Mouse (Mus musculus) heart, embryonic 10.5 days (tissue): ENCODE data around the gene Usp54. TPM values are rescaled to one million over a fixed set of nuclear protein-coding genes. Genes with fewer than 3 reads are reported as not detected.
"Not testable (repeated sequence)": the region's sequence is repeated elsewhere in the genome, so short reads cannot be mapped to it uniquely, and the experiment has no call there.

Experiments used
- DNase-seq: peaks from one replicate; pipeline ENCODE4 v3.0.0-alpha.2; 2017; ENCODE audit warnings: low spot score
- H3K27ac ChIP-seq: fragments of 300-500 bp; sonication (generic); 2 replicates; pipeline ENCODE4 v1.5.1; 2016; ENCODE audit warnings: mild to moderate bottlenecking
- H3K27me3 ChIP-seq: fragments of 300-500 bp; sonication (generic); 2 replicates; pipeline ENCODE4 v1.6.1; 2016; ENCODE audit warnings: mild to moderate bottlenecking; ENCODE audit not compliant: poor library complexity, insufficient read depth, severe bottlenecking
- H3K36me3 ChIP-seq: fragments of 300-500 bp; sonication (generic); 2 replicates; pipeline ENCODE4 v1.6.1; 2016; ENCODE audit warnings: mild to moderate bottlenecking, moderate library complexity
- H3K4me1 ChIP-seq: fragments of 300-500 bp; sonication (generic); 2 replicates; pipeline ENCODE4 v1.6.1; 2016; ENCODE audit warnings: mild to moderate bottlenecking
- H3K4me3 ChIP-seq: fragments of 300-500 bp; sonication (generic); 2 replicates; pipeline ENCODE4 v1.5.1; 2016; ENCODE audit warnings: mild to moderate bottlenecking, moderate library complexity
- H3K9me3 ChIP-seq: fragments of 300-500 bp; sonication (generic); 2 replicates; pipeline ENCODE4 v1.6.1; 2016; ENCODE audit warnings: mild to moderate bottlenecking, moderate library complexity
- WGBS: fragments of 180-500 bp; shearing (Covaris S2); methylation state at CpG from one replicate; pipeline ENCODE4 v1.1.7; 2016; 5-methylcytosine and 5-hydroxymethylcytosine counted together
- polyA plus RNA-seq: library from polyadenylated mRNA; unstranded; fragments of >200 nt; fragmentation: Nextera tagmentation; extraction: Ambion mirVana; gene quantifications from 2 replicates; pipeline ENCODE4 v1.2.1, GENCODE M21; 2016

Gene Usp54
- polyA plus RNA-seq, 1 experiment from 2014 or later, result 7.3 TPM

- H3K9me3 ChIP-seq, result no peaks in the 10 kb centered on the region
- DNase-seq, result no peak
- peaks cover 28% of the 10 kb centered on the region for H3K36me3 ChIP-seq
- no peaks in the 10 kb centered on the region for H3K4me1 ChIP-seq
- H3K4me3 ChIP-seq, result no peak overlapping the region
- H3K27ac ChIP-seq, result no peak overlapping the region
- 53% methylated on average over 5 of the region's 5 CpGs for WGBS
- no peaks in the 10 kb centered on the region for H3K27me3 ChIP-seq
Observed at GRCm38 (mm10) chr14:20587458-20587857, 53.4 kb downstream of the Usp54 start.

GRCm38 (mm10) chr14:20578822-20579407 is 61.9 kb downstream of the Usp54 start:
- no peak for DNase-seq
- no peaks in the 10 kb centered on the region for H3K4me1 ChIP-seq
- 78% methylated on average over 6 of the region's 6 CpGs for WGBS
- peaks cover 15% of the 10 kb centered on the region for H3K36me3 ChIP-seq
- H3K27ac ChIP-seq, result no peak overlapping the region
- no peak overlapping the region for H3K4me3 ChIP-seq
- H3K9me3 ChIP-seq, result no peaks in the 10 kb centered on the region
- H3K27me3 ChIP-seq, result no peaks in the 10 kb centered on the region

DNA sequence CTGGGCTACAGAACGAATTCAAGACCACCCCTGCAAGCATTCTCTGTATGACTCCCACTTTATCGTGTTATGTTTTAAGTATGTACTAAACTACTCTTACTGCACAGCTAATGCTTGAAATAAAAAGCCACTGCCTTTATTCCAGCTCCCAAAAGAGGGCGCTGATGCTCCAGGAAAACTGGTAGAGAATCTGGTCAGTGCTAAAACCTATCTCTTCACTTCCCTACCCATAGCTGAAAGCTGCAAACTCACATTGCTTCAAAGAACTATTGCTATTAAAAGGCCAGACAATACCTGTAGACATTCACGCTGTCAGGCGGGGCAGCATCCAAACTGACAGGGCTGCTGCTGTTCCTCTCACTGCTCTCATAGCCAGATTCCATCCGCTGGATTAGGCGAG is 64.7 kb downstream of the Usp54 start:
- Histone ChIP-seq H3K36me3 (peaks cover 17% of the 10 kb centered on the region), H3K27ac (no peak overlapping the region), H3K27me3 (no peaks in the 10 kb centered on the region), H3K4me3 (no peak overlapping the region), H3K9me3 (no peaks in the 10 kb centered on the region), H3K4me1 (no peaks in the 10 kb centered on the region)
- WGBS, result 54% methylated on average over 7 of the region's 7 CpGs
- peak; percentile 81 for DNase-seq

DNA sequence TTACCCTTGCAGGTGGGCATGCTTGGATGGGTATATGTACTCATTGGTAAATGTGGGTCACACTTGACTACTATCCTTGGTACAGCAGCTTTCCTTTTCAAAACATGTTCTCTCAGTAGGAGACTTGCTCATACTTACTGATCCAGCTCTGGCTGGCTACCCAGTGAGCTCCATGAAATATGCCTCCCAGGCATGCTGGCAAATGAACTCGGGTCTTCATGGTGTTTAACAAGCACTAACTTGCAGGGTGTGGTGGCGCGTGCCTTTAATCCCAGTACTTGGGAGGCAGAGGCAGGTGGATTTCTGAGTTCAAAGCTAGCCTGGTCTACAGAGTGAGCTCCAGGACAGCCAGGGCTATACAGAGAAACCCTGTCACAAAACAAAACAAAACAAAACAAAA is 67.7 kb downstream of the Usp54 start:
- WGBS, result 86% methylated on average over 3 of the region's 3 CpGs
- H3K9me3 ChIP-seq, H3K27ac ChIP-seq, H3K4me3 ChIP-seq, DNase-seq, H3K27me3 ChIP-seq, H3K4me1 ChIP-seq: not testable (repeated sequence)
- peaks cover 33% of the 10 kb centered on the region for H3K36me3 ChIP-seq

DNA sequence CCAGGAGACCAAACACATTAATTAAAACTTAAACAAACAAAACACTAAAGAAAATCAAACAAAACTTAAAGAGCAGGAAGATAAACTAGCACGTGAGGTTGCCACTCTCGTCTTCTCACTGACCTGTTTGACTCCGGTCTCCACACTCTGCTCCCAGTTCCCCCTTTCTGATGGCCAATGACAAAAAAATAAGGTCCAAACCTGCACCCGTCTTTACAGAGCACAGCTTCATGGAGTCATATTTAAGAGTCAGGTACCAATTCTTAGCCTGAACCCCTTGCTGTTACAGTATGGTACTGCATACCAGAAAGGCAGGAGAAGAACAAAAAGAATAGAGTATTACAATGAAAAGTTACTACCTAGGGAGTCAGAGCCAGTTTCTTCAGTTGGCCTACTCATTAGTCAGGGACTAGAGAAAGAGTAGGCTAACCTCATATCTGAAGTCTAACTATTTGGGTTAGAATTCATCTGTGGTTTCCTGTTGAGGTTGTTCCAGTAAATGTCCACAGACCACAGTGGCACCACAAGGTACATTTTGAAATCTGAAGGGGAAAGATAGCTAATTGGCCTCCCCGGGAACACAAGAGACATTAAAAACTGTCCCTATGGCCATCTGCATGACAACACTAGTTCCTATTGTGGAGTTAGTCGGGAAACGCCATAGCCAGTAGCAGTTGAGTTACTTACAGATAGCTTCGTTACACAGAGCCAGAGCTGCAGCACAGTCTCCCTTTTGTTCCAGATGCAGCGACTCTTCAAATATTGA is 75.4 kb downstream of the Usp54 start:
- 79% methylated on average over 9 of the region's 9 CpGs for WGBS
- Histone ChIP-seq H3K27ac (no peak overlapping the region), H3K36me3 (peaks cover 56% of the 10 kb centered on the region), H3K9me3 (no peaks in the 10 kb centered on the region), H3K4me3 (no peak overlapping the region), H3K4me1 (no peaks in the 10 kb centered on the region), H3K27me3 (no peaks in the 10 kb centered on the region)
- DNase-seq, result no peak

- H3K4me1 ChIP-seq, result no peaks in the 10 kb centered on the region
- H3K4me3 ChIP-seq, result no peak overlapping the region
- peaks cover 54% of the 10 kb centered on the region for H3K36me3 ChIP-seq
- 71% methylated on average over 12 of the region's 12 CpGs for WGBS
- no peaks in the 10 kb centered on the region for H3K27me3 ChIP-seq
- no peak for DNase-seq
- H3K9me3 ChIP-seq, result no peaks in the 10 kb centered on the region
- no peak overlapping the region for H3K27ac ChIP-seq
Observed at GRCm38 (mm10) chr14:20564692-20565091, 76.2 kb downstream of the Usp54 start.

DNA sequence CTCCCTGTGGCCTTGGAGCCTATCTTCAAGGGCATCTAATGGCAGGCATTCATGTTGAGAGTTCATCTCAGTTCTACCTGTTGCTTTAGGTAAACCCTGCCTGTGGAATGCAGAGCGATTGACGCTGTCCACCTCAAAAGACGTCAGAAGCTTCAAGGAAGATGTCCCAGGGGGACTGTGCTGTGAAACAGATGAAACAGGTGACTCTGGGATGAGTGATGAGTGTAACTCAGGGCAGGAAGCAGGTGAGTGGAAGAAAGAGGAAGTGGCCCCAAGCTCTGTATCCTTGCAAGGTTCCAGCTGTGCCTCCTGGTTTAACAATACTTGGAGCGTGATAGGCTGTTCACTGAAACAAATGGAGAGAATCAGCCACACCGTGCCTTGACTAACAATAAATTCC is 79.0 kb downstream of the Usp54 start:
- WGBS, result 87% methylated on average over 5 of the region's 5 CpGs
- Histone ChIP-seq H3K9me3 (no peaks in the 10 kb centered on the region), H3K27me3 (no peaks in the 10 kb centered on the region), H3K4me3 (no peak overlapping the region), H3K4me1 (no peaks in the 10 kb centered on the region), H3K27ac (no peak overlapping the region), H3K36me3 (peaks cover 52% of the 10 kb centered on the region)
- no peak for DNase-seq

- H3K36me3 ChIP-seq, result peaks cover 37% of the 10 kb centered on the region
- WGBS, result 89% methylated on average over 2 of the region's 2 CpGs
- DNase-seq, result no peak
- no peak overlapping the region for H3K4me3 ChIP-seq
- H3K27me3 ChIP-seq, result no peaks in the 10 kb centered on the region
- H3K4me1 ChIP-seq, result 0 out of 2 replicates have a peak, but pooled peaks cover 4% of the 10 kb centered on the region
- no peaks in the 10 kb centered on the region for H3K9me3 ChIP-seq
- no peak overlapping the region for H3K27ac ChIP-seq
Observed at GRCm38 (mm10) chr14:20550136-20550535, 90.7 kb downstream of the Usp54 start.

- peak within 1 kb of the TSS; percentile 100 for H3K27ac ChIP-seq
- H3K27me3 ChIP-seq, result no peaks in the 10 kb centered on the region
- WGBS, result under 1% methylated on average over 26 of the region's 29 CpGs
- no peaks in the 10 kb centered on the region for H3K9me3 ChIP-seq
- peaks cover 32% of the 10 kb centered on the region for H3K36me3 ChIP-seq
- peak within 1 kb of the TSS; percentile 97 for H3K4me3 ChIP-seq
- peaks cover 8% of the 10 kb centered on the region for H3K4me1 ChIP-seq
- DNase-seq, result peak; percentile 96
Observed at GRCm38 (mm10) chr14:20546415-20546814, 94.4 kb downstream of the Usp54 start, which contains the start of gene Ppp3cb. Gene Ppp3cb (minus strand): TSS chr14:20546573.

GRCm38 (mm10) chr14:20545529-20546331 is 95.1 kb downstream of the Usp54 start:
- WGBS, result under 1% methylated on average over 66 of the region's 67 CpGs
- peak overlapping the region; percentile 97 for H3K4me3 ChIP-seq
- peak overlapping the region; percentile 100 for H3K27ac ChIP-seq
- H3K27me3 ChIP-seq, result no peaks in the 10 kb centered on the region
- H3K9me3 ChIP-seq, result no peaks in the 10 kb centered on the region
- DNase-seq, result peak; percentile 95
- H3K36me3 ChIP-seq, result peaks cover 27% of the 10 kb centered on the region
- H3K4me1 ChIP-seq, result peaks cover 8% of the 10 kb centered on the region

DNA sequence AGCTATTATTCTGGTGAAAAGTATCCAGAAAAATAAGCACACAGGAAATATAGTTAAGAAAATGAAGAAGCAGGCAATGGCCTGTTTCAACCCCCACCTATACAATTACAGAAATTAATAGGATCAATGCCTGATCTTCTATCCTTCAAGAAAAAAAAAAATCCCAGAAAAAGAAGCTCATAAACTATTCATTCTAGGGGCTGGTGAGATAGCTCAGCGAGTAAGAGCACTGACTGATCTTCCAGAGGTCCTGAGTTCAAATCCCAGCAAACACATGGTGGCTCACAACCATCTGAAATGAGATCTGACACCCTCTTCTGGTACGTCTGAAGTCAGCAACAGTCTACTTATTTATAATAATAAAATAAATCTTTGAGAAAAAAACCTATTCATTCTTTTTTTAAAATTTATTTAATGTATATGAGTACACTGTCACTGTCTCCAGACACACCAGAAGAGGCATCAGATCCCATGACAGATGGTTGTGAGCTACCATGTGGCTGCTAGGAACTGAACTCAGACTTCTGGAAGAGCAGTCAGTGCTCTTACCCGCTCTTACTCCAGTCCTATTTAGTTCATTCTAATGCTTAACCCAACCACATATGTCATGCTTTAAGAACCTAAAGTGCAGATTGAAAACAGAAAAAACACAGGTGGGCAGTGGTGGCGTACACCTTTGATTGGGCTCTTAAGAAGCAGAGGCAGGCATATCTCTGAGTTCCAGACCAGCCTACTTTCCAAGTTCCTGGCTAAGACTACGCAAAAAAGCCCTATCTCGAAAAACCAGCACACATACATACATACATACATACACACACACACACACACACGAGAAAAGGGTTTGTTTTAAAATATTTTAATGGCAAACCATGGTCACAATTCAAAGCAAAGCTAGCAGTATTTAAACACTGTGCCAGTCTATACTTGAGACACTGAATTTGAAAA is 96.1 kb downstream of the Usp54 start:
- peak overlapping the region; percentile 100; the same call in 1 of the 2 replicates for H3K27ac ChIP-seq
- peaks cover 8% of the 10 kb centered on the region for H3K4me1 ChIP-seq
- H3K36me3 ChIP-seq, result peaks cover 20% of the 10 kb centered on the region
- no peak for DNase-seq
- H3K4me3 ChIP-seq, result peak overlapping the region; percentile 97
- WGBS, result 65% methylated on average over 7 of the region's 7 CpGs
- H3K9me3 ChIP-seq, result no peaks in the 10 kb centered on the region
- no peaks in the 10 kb centered on the region for H3K27me3 ChIP-seq

DNA sequence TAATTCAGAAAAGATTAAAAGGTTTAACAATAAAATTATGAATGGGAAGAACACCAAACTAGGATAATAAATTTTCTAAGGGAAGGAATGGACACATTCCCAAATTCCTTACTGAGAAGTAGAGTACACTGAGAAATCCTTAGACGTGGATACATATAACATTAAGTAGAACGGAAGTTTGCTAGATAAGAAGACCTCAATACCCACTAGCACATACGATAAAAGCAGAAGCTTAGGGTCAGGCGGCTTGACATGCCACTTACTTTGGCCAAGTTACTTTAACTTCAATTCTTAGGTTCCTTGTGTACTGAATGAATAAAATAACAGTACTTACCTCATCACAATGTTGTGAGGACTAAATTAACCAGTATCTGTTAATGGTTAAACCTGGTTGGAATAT is 111.2 kb downstream of the Usp54 start:
- Histone ChIP-seq H3K9me3 (no peaks in the 10 kb centered on the region), H3K36me3 (peaks cover 26% of the 10 kb centered on the region; the same call in 1 of the 2 replicates), H3K27ac (no peak overlapping the region), H3K4me3 (no peak overlapping the region), H3K27me3 (no peaks in the 10 kb centered on the region), H3K4me1 (no peaks in the 10 kb centered on the region)
- DNase-seq, result no peak
- WGBS, result 84% methylated on average over 4 of the region's 4 CpGs
